Mouse (Mus musculus) heart, postnatal 0 days (tissue): Measurements from ENCODE around the gene Vmn1r62. TPM values are rescaled to one million over a fixed set of nuclear protein-coding genes. Genes with fewer than 3 reads are reported as not detected.
"Not testable (repeated sequence)": the region's sequence is repeated elsewhere in the genome, so short reads cannot be mapped to it uniquely, and the experiment has no call there.

Experiments
- ATAC-seq: fragments of 200-750 bp; cut with Nextera tagmentation; 2 replicates; pipeline ENCODE4 v1.8.0; 2017; ENCODE audit warnings: low read depth, moderate number of reproducible peaks, moderate library complexity; ENCODE audit not compliant: insufficient read depth
- DNase-seq: peaks from one replicate; pipeline ENCODE4 v3.0.0-alpha.2; 2016; ENCODE audit warnings: low spot score
- H3K27ac ChIP-seq: fragments of 300-500 bp; sonication (generic); 2 replicates; pipeline ENCODE4 v1.5.1; 2014; ENCODE audit warnings: low read depth, mild to moderate bottlenecking
- H3K27me3 ChIP-seq: fragments of 300-500 bp; sonication (generic); 2 replicates; pipeline ENCODE4 v1.6.1; 2014; ENCODE audit warnings: low read length, mixed read lengths; ENCODE audit not compliant: control insufficient read depth, insufficient read depth
- H3K36me3 ChIP-seq: fragments of 300-500 bp; sonication (generic); replicated peaks from 2 replicates; pipeline ENCODE4 v1.6.1; 2014; ENCODE audit warnings: low read length, mixed read lengths; ENCODE audit not compliant: control insufficient read depth, insufficient read depth
- H3K4me1 ChIP-seq: fragments of 300-500 bp; sonication (generic); 2 replicates; pipeline ENCODE4 v1.6.1; 2014; ENCODE audit warnings: antibody characterized with exemption; ENCODE audit not compliant: control insufficient read depth, insufficient read depth
- H3K4me2 ChIP-seq: fragments of 300-500 bp; sonication (generic); 2 replicates; pipeline ENCODE4 v1.6.1; 2014; ENCODE audit warnings: low read depth, mild to moderate bottlenecking, low read length, moderate library complexity
- H3K4me3 ChIP-seq: fragments of 300-500 bp; sonication (generic); 2 replicates; pipeline ENCODE4 v1.5.1; 2014; ENCODE audit warnings: low read depth, low read length
- H3K9ac ChIP-seq: fragments of 300-500 bp; sonication (generic); replicated peaks from 2 replicates; pipeline ENCODE4 v1.6.1; 2014; ENCODE audit warnings: low read depth, low read length, mixed read lengths
- H3K9me3 ChIP-seq: fragments of 300-500 bp; sonication (generic); replicated peaks from 2 replicates; pipeline ENCODE4 v1.6.1; 2016; ENCODE audit warnings: low read length; ENCODE audit not compliant: control insufficient read depth
- WGBS: fragments of 180-500 bp; shearing (Covaris S2); extraction: QIAGEN DNeasy Blood & Tissue Kit; methylation state at CpG from one replicate; pipeline ENCODE4 v1.1.7; 2014; 5-methylcytosine and 5-hydroxymethylcytosine counted together
- polyA plus RNA-seq: library from polyadenylated mRNA; unstranded; fragments of >200 nt; fragmentation: Nextera tagmentation; extraction: Ambion mirVana; gene quantifications from 2 replicates; pipeline ENCODE4 v1.2.1, GENCODE M21; 2015
- total RNA-seq: library from RNA; depleted of rRNA; stranded (reverse); fragments of >200 nt; gene quantifications from 2 replicates; pipeline ENCODE4 v1.2.3, GENCODE M21; 2014; ENCODE audit warnings: low replicate concordance; rRNA removed

Gene Vmn1r62
- total RNA-seq (not detected in 2 replicates), polyA plus RNA-seq (not detected in 2 replicates)

DNA sequence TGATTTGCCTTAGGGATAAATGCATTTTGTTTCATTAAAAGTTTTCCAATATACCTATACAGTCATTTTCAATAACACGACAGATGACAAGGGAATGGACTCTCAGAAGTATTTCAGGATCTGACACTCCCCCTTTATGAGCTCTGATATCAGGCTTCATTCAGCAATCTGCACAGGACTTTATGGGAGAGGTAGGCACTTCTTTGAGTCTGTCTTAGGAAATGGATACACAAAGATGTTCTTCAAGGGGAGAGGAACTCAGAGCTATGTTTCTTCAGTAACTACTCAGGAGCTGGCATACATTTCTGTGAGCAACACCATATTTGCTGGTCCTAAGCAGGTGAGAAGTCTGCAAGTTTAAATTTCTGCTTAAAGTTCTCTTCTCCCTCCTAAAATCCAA is at the start of gene Vmn1r62:
Gene Vmn1r62 (plus strand): TSS at position 301 of the 400 bp plus-strand sequence.
- not testable (repeated sequence) for H3K36me3 ChIP-seq, DNase-seq, H3K9ac ChIP-seq, H3K4me3 ChIP-seq, H3K4me2 ChIP-seq, H3K27ac ChIP-seq, H3K9me3 ChIP-seq, H3K27me3 ChIP-seq, H3K4me1 ChIP-seq, ATAC-seq
- WGBS: no CpG with 5 or more reads among the region's 1 CpGs

Other genes starting within 250 kb of the Vmn1r62 start
- not detected in 2 replicates for gene Vmn1r59, start 216.9 kb upstream of the Vmn1r62 start, total RNA-seq
- not detected in 2 replicates for gene Vmn1r59, start 216.9 kb upstream of the Vmn1r62 start, polyA plus RNA-seq
- gene Vmn2r28, start 179.7 kb upstream of the Vmn1r62 start, total RNA-seq: not detected in 2 replicates
- gene Vmn2r28, start 179.7 kb upstream of the Vmn1r62 start, polyA plus RNA-seq: not detected in 2 replicates
- not detected in 2 replicates for gene Vmn1r60, start 126.3 kb upstream of the Vmn1r62 start, total RNA-seq
- gene Vmn1r60, start 126.3 kb upstream of the Vmn1r62 start, polyA plus RNA-seq: not detected in 2 replicates
- gene Vmn1r61, start 60.3 kb upstream of the Vmn1r62 start, total RNA-seq: not detected in 2 replicates
- not detected in 2 replicates for gene Vmn1r61, start 60.3 kb upstream of the Vmn1r62 start, polyA plus RNA-seq
- gene Vmn1r63, start 131.8 kb downstream of the Vmn1r62 start, total RNA-seq: not detected in 2 replicates
- not detected in 2 replicates for gene Vmn1r63, start 131.8 kb downstream of the Vmn1r62 start, polyA plus RNA-seq
- gene Vmn1r64, start 210.9 kb downstream of the Vmn1r62 start, total RNA-seq: not detected in 2 replicates
- gene Vmn1r64, start 210.9 kb downstream of the Vmn1r62 start, polyA plus RNA-seq: not detected in 2 replicates